In genomic region chr5:112551975-112552728, GRCm38 (mm10) we compare ENCODE assay signal across 10 mouse cellular contexts. TPM values are rescaled to one million over a fixed set of nuclear protein-coding genes. Genes with fewer than 3 reads are reported as not detected.
DNase-seq lines count a peak whose midpoint lies in the region; ATAC-seq lines count a peak whose summit lies in the region.
"Had no signal": no experiment of that assay in that cellular context is flagged by ENCODE, and none has a peak within 500 bp of the region (broad histone marks: within the 10 kb centered on the region; RNA-seq: fewer than 3 reads in every experiment).

No protein-coding gene starts in this region.

- no peak overlapping the region for H3K4me3 ChIP-seq in heart, embryonic 11.5 days (ENCODE audit: low read depth, low read length)
- no peak overlapping the region for H3K4me3 ChIP-seq in forebrain, embryonic 13.5 days
- H3K4me3 ChIP-seq: embryonic facial prominence, embryonic 13.5 days had no signal

- ATAC-seq in heart, embryonic 11.5 days (replicated peaks; ENCODE audit: insufficient number of reproducible peaks, low FRiP score, low TSS enrichment): no peak
- peak; percentile 55 for ATAC-seq in forebrain, embryonic 13.5 days
- no peak for ATAC-seq in megakaryocyte progenitor cell, adult 5-6 weeks (replicated peaks; ENCODE audit: poor library complexity)

- no peaks in the 10 kb centered on the region for H3K9me3 ChIP-seq in heart, embryonic 11.5 days (replicated peaks; ENCODE audit: control insufficient read depth, low read length)
- no peaks in the 10 kb centered on the region for H3K9me3 ChIP-seq in forebrain, embryonic 13.5 days (replicated peaks)
- H3K9me3 ChIP-seq: embryonic facial prominence, embryonic 13.5 days had no signal

- H3K36me3 ChIP-seq in heart, embryonic 11.5 days (ENCODE audit: control insufficient read depth, insufficient read depth, low read length): no peaks in the 10 kb centered on the region
- no peaks in the 10 kb centered on the region for H3K36me3 ChIP-seq in forebrain, embryonic 13.5 days (ENCODE audit: poor library complexity, severe bottlenecking)
- H3K36me3 ChIP-seq: embryonic facial prominence, embryonic 13.5 days had no signal

- peaks cover 17% of the 10 kb centered on the region for H3K27me3 ChIP-seq in heart, embryonic 11.5 days (ENCODE audit: control insufficient read depth, insufficient read depth, low read length)
- H3K27me3 ChIP-seq in forebrain, embryonic 13.5 days: no peaks in the 10 kb centered on the region

- DNase-seq in heart, postnatal 4 days: peak; percentile 10
- DNase-seq in layer of hippocampus, adult 18-20 months (ENCODE audit: low spot score in 2 of 2): peak; percentile 74 to 89
- DNase-seq in lung, postnatal 4 days: peak; percentile 19 to 41
- DNase-seq in urinary bladder, postnatal 10 days (ENCODE audit: low spot score): no peak
- no peak for DNase-seq in adrenal gland, postnatal 25 days

- no peak overlapping the region for H3K4me2 ChIP-seq in heart, embryonic 11.5 days
- peak overlapping the region; percentile 36 for H3K4me2 ChIP-seq in forebrain, embryonic 13.5 days
- H3K4me2 ChIP-seq: embryonic facial prominence, embryonic 13.5 days had no signal

- WGBS in heart, embryonic 11.5 days (ENCODE audit: insufficient replicate concordance): 57% methylated on average over 17 of the region's 17 CpGs
- WGBS in forebrain, embryonic 13.5 days: 24% methylated on average over 17 of the region's 17 CpGs

- no peak overlapping the region for H3K9ac ChIP-seq in heart, embryonic 11.5 days (ENCODE audit: low read depth, low read length)
- no peak overlapping the region for H3K9ac ChIP-seq in forebrain, embryonic 13.5 days
- H3K9ac ChIP-seq: embryonic facial prominence, embryonic 13.5 days had no signal

- H3K27ac ChIP-seq in heart, embryonic 11.5 days (ENCODE audit: low read depth, low read length): no peak overlapping the region
- H3K27ac ChIP-seq in forebrain, embryonic 13.5 days: peak overlapping the region; percentile 58
- H3K27ac ChIP-seq: embryonic facial prominence, embryonic 13.5 days had no signal

- H3K4me1 ChIP-seq in heart, embryonic 11.5 days (ENCODE audit: control insufficient read depth, insufficient read depth, low read length): no peaks in the 10 kb centered on the region
- H3K4me1 ChIP-seq in forebrain, embryonic 13.5 days: peaks cover 59% of the 10 kb centered on the region

RNA-seq across cellular contexts. Expression of gene Sez6l, which starts 24.8 kb away (rescaled TPM):
- under 1 TPM; 0.52 TPM for total RNA-seq in heart, postnatal 4 days (2021)
- polyA plus RNA-seq in heart, embryonic 11.5 days (2014; fragmentation: Nextera tagmentation; extraction: Ambion mirVana): 0.10 TPM in 1 of 2 replicates, not detected in the other
- polyA plus RNA-seq in forebrain, embryonic 13.5 days (2015; fragmentation: Nextera tagmentation; extraction: Ambion mirVana): 22.5 and 24.0 TPM in 2 replicates
- total RNA-seq in layer of hippocampus, adult 18-20 months (2021): 100 to 1,000 TPM; 226 to 228 TPM
- not detected in 2 replicates for total RNA-seq in megakaryocyte progenitor cell, adult 5-6 weeks (2015)
- not detected in 2 replicates for total RNA-seq in megakaryocyte progenitor cell, adult 5-6 weeks (2017)
- total RNA-seq in adrenal gland, postnatal 25 days (2021): 4.3 and 4.6 TPM in 2 replicates
- polyA plus RNA-seq: liver, adult 2 months had no signal

Comparison
In these comparisons a context has a peak if more than half of its experiments do, and no peak if none do; other contexts are left out.
1. DNase-seq: peak in heart, postnatal 4 days (single experiment), layer of hippocampus, adult 18-20 months (2 of 2) and lung, postnatal 4 days (2 of 2); none in urinary bladder, postnatal 10 days (single experiment) and adrenal gland, postnatal 25 days (single experiment).
2. RNA of gene Sez6l, which starts 24.8 kb away (total RNA-seq): 226 to 228 TPM in layer of hippocampus, adult 18-20 months; 4.3 to 4.6 TPM in adrenal gland, postnatal 25 days, 0.52 TPM in heart, postnatal 4 days and not detected in megakaryocyte progenitor cell, adult 5-6 weeks; every median in the first group is over 10 times any median in the second.